Mouse (Mus musculus) hindlimb bud, embryonic 11.5 days (tissue): ENCODE measurements at regions not wholly inside any gene's neighbourhood (a gene's known extent, or its start where the extent isn't known, plus 50 kb on each side); places are given as distances from the start of the nearest gene placed in this dataset.
A peak's percentile ranks its signal among the peaks of the same experiment; 100 is the strongest.
"Not testable (repeated sequence)": the region's sequence is repeated elsewhere in the genome, so short reads cannot be mapped to it uniquely, and the experiment has no call there.

Source experiments
- DNase-seq: peaks from one replicate; pipeline ENCODE4 v3.0.0-alpha.2; 2012; ENCODE audit warnings: low read depth, low spot score; ENCODE audit errors: extremely low spot score

- not testable (repeated sequence) for DNase-seq
Observed at GRCm38 (mm10) chr2:129949786-129950185, 62.4 kb upstream of the Tgm3 start.

- no peak for DNase-seq
Observed at GRCm38 (mm10) chr2:129952486-129952885, 59.7 kb upstream of the Tgm3 start.

GRCm38 (mm10) chr2:129955260-129955691 lies 56.9 kb upstream of the Tgm3 start:
- peak; percentile 22 for DNase-seq

- DNase-seq: no peak
Observed at GRCm38 (mm10) chr2:129958120-129958519, 54.0 kb upstream of the Tgm3 start.

- no peak for DNase-seq
Observed at GRCm38 (mm10) chr2:129960364-129960763, 51.8 kb upstream of the Tgm3 start.

- no peak for DNase-seq
Observed at GRCm38 (mm10) chr2:129961522-129961921, 50.6 kb upstream of the Tgm3 start.
